Mouse (Mus musculus) forebrain, postnatal 0 days (tissue): ENCODE results near the gene Ifrd1. TPM values are rescaled to one million over a fixed set of nuclear protein-coding genes. Genes with fewer than 3 reads are reported as not detected.

Experiments
- ATAC-seq: fragments of 200-750 bp; cut with Nextera tagmentation; 2 replicates; pipeline ENCODE4 v1.8.0; 2017; ENCODE audit warnings: mild to moderate bottlenecking, moderate library complexity
- DNase-seq: peaks from one replicate; pipeline ENCODE4 v3.0.0-alpha.2; 2015
- H3K27ac ChIP-seq: fragments of 300-500 bp; sonication (generic); 2 replicates; pipeline ENCODE4 v1.5.1; 2014; ENCODE audit warnings: low read depth, mild to moderate bottlenecking, antibody characterized with exemption, low read length, moderate library complexity, mixed read lengths
- H3K27me3 ChIP-seq: fragments of 300-500 bp; sonication (generic); 2 replicates; pipeline ENCODE4 v1.6.1; 2014; ENCODE audit warnings: mild to moderate bottlenecking, low read length, mixed read lengths; ENCODE audit not compliant: insufficient read depth
- H3K36me3 ChIP-seq: fragments of 300-500 bp; sonication (generic); 2 replicates; pipeline ENCODE4 v1.6.1; 2014; ENCODE audit warnings: mild to moderate bottlenecking, moderate library complexity; ENCODE audit not compliant: insufficient read depth
- H3K4me1 ChIP-seq: fragments of 300-500 bp; sonication (generic); 2 replicates; pipeline ENCODE4 v1.6.1; 2014; ENCODE audit warnings: antibody characterized with exemption; ENCODE audit not compliant: insufficient read depth
- H3K4me2 ChIP-seq: fragments of 300-500 bp; sonication (generic); 2 replicates; pipeline ENCODE4 v1.6.1; 2014; ENCODE audit warnings: low read depth, mild to moderate bottlenecking, moderate library complexity
- H3K4me3 ChIP-seq: fragments of 300-500 bp; sonication (generic); 2 replicates; pipeline ENCODE4 v1.5.1; 2014; ENCODE audit warnings: low read depth, low read length, mixed read lengths
- H3K9ac ChIP-seq: fragments of 300-500 bp; sonication (generic); 2 replicates; pipeline ENCODE4 v1.6.1; 2014; ENCODE audit warnings: mild to moderate bottlenecking
- H3K9me3 ChIP-seq: fragments of 300-500 bp; sonication (generic); 2 replicates; pipeline ENCODE4 v1.6.1; 2016; ENCODE audit warnings: low read length
- CTCF ChIP-seq: sonication (generic); IDR thresholded peaks from 2 replicates; pipeline ENCODE4 v1.5.1; 2016; ENCODE audit warnings: antibody characterized with exemption, control low read depth, low read depth
- WGBS: fragments of 180-500 bp; shearing (Covaris S2); extraction: QIAGEN DNeasy Blood & Tissue Kit; methylation state at CpG from one replicate; pipeline ENCODE4 v1.1.7; 2014; 5-methylcytosine and 5-hydroxymethylcytosine counted together
- polyA plus RNA-seq: library from polyadenylated mRNA; unstranded; fragments of >200 nt; fragmentation: Nextera tagmentation; extraction: Ambion mirVana; gene quantifications from 2 replicates; pipeline ENCODE4 v1.2.1, GENCODE M21; 2015
- total RNA-seq: library from RNA; depleted of rRNA; stranded (reverse); fragments of >200 nt; gene quantifications from 2 replicates; pipeline ENCODE4 v1.2.3, GENCODE M21; 2014

The Ifrd1 gene
- total and polyA plus RNA-seq, 2 experiments from 2014 or later = 71.3 to 156 TPM

- 45% methylated on average over 7 of the region's 7 CpGs for WGBS
- Histone ChIP-seq H3K4me2 (no peak overlapping the region), H3K9me3 (no peaks in the 10 kb centered on the region), H3K9ac (no peak overlapping the region), H3K27ac (no peak overlapping the region), H3K36me3 (peaks cover 29% of the 10 kb centered on the region), H3K27me3 (no peaks in the 10 kb centered on the region), H3K4me1 (no peaks in the 10 kb centered on the region), H3K4me3 (no peak overlapping the region)
- peak; percentile 87 for TF ChIP-seq CTCF
- ATAC-seq (peak; percentile 64; the same call in 1 of the 2 replicates), DNase-seq (peak; percentile 76)
Measured at GRCm38 (mm10) chr12:40199795-40200402, 48.4 kb downstream of the Ifrd1 start.

DNA sequence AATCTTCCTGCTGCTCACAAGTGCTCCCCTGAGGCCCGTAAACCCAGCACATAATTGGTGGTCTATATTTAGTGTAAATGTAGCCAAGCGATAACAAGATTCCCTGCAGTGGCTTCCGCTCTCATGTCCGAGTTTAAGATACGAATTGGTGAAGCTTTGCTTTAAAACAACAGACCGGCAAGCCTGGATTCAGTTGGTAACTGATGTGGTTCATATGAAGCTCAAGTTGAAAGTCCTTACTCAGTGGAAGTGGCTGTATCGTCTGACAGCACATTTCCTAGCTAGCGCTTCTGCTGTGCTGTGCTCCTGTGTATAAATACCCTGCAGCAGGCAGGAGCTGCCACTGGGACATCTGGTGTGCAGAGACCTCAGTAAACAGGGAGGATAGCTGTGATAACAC, 49.0 kb downstream of the Ifrd1 start, which contains the start of gene Lsmem1:
Gene Lsmem1, minus strand, starts transcription at position 189 of the 400 bp plus-strand sequence.
- H3K9me3 ChIP-seq = no peaks in the 10 kb centered on the region
- H3K27ac ChIP-seq = no peak within 1 kb of the TSS
- WGBS = 82% methylated on average over 8 of the region's 8 CpGs
- no peak for TF ChIP-seq CTCF
- no peaks in the 10 kb centered on the region for H3K27me3 ChIP-seq
- DNase-seq (no peak), ATAC-seq (peak; percentile 71)
- no peak within 1 kb of the TSS for H3K4me3 ChIP-seq
- peaks cover 23% of the 10 kb centered on the region for H3K36me3 ChIP-seq
- no peaks in the 10 kb centered on the region for H3K4me1 ChIP-seq
- H3K4me2 ChIP-seq = no peak within 1 kb of the TSS
- no peak within 1 kb of the TSS for H3K9ac ChIP-seq

DNA sequence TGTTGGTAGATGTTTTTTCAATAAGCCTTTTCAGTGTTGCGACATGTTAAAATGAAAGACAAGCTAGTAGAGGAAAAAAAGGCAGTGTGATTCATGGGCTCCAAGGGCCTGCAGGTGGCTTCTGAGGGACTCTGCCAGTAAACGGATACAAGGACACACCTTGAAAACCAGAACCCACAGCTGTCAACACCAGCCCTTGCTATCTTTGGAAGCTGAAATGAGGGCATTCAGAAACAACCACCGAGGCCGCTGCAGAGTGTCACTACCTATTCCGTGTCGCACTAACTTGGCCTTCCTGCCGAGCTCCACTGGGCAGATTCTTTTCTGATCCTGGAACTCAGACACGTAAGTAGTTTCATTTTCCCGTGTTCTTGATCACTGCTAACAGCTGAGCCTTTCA, 49.9 kb downstream of the Ifrd1 start:
- WGBS = 87% methylated on average over 9 of the region's 9 CpGs
- H3K4me2 ChIP-seq = no peak overlapping the region
- H3K27ac ChIP-seq = no peak overlapping the region
- no peak for ATAC-seq
- no peaks in the 10 kb centered on the region for H3K9me3 ChIP-seq
- TF ChIP-seq CTCF = no peak
- no peak overlapping the region for H3K4me3 ChIP-seq
- no peaks in the 10 kb centered on the region for H3K4me1 ChIP-seq
- H3K36me3 ChIP-seq = peaks cover 15% of the 10 kb centered on the region
- no peak overlapping the region for H3K9ac ChIP-seq
- DNase-seq = no peak
- H3K27me3 ChIP-seq = no peaks in the 10 kb centered on the region

DNA sequence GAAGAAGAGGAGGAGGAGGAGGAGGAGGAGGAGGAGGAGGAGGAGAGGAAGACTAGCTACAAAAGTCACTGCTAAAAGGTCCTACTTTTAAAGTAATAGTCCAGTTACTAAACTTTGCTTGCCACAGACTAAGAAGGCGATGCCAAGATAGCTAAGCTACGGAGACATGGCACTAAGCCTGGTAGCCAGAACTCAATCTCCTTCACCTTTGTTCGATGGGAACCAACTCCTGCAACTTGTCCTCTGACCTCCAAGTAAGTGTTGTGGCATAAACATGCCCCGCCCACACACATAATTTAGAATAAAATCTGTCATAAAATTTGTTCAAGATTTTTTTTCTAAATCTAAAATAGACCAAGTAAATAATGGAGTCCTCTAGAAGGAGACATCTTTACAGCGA, 50.3 kb downstream of the Ifrd1 start:
- 91% methylated on average over 5 of the region's 5 CpGs for WGBS
- DNase-seq = no peak
- no peak for TF ChIP-seq CTCF
- ATAC-seq = no peak
- Histone ChIP-seq H3K9ac (no peak overlapping the region), H3K4me2 (no peak overlapping the region), H3K4me3 (no peak overlapping the region), H3K36me3 (peaks cover 15% of the 10 kb centered on the region), H3K27me3 (no peaks in the 10 kb centered on the region), H3K9me3 (no peaks in the 10 kb centered on the region), H3K4me1 (no peaks in the 10 kb centered on the region), H3K27ac (no peak overlapping the region)

GRCm38 (mm10) chr12:40197511-40197910, 50.8 kb downstream of the Ifrd1 start:
- Histone ChIP-seq H3K36me3 (peaks cover 11% of the 10 kb centered on the region), H3K4me1 (no peaks in the 10 kb centered on the region), H3K9me3 (no peaks in the 10 kb centered on the region), H3K9ac (no peak overlapping the region), H3K4me3 (no peak overlapping the region), H3K4me2 (no peak overlapping the region), H3K27me3 (no peaks in the 10 kb centered on the region), H3K27ac (no peak overlapping the region)
- no peak for TF ChIP-seq CTCF
- ATAC-seq = no peak
- no peak for DNase-seq

DNA sequence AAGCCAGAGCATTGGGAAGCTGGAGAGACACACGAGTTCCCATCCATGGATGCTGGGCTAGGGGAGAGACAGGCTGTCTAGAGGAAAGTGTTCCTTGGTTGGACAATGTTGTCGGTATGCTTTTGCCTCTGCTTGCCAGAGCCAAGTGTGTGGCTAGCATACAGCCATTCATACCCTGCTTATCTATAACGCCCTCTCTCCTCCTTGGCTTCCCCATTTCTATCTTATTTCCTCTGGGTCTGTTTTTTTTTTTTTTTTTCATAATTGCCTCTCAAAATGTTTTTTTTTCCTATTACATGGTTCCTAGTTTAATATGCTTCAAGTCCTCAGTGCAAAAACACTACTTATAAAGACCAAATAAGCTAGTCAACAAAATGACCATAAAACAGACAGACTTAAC, 62.8 kb downstream of the Ifrd1 start:
- Histone ChIP-seq H3K36me3 (no peaks in the 10 kb centered on the region), H3K9ac (no peak overlapping the region), H3K4me3 (no peak overlapping the region), H3K4me1 (no peaks in the 10 kb centered on the region), H3K4me2 (no peak overlapping the region), H3K9me3 (no peaks in the 10 kb centered on the region), H3K27ac (no peak overlapping the region), H3K27me3 (no peaks in the 10 kb centered on the region)
- TF ChIP-seq CTCF = no peak
- DNase-seq = no peak
- 89% methylated on average over 3 of the region's 3 CpGs for WGBS
- ATAC-seq = no peak

DNA sequence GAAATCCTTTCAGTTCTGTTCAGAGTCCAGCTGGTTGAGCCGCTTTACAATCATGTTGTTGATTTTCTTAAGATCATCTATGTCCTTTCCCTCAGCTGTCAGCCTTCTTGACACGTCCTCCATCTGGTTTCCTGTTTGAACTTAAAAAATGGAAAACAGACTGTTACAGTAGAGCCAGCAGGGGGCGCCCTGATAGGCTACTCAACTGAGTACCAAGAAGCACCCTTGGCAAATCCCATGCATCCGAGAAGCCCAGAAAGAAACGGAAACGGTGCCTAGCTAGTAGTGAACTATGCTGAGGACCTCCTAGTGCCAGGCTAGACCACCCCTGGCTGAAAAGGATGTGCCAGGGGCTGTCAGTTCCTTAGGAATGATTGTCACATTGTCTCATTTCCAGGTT, 71.2 kb downstream of the Ifrd1 start:
- Histone ChIP-seq H3K9me3 (no peaks in the 10 kb centered on the region), H3K9ac (no peak overlapping the region), H3K27ac (no peak overlapping the region), H3K4me2 (no peak overlapping the region), H3K4me1 (no peaks in the 10 kb centered on the region), H3K27me3 (no peaks in the 10 kb centered on the region), H3K36me3 (no peaks in the 10 kb centered on the region), H3K4me3 (no peak overlapping the region)
- ATAC-seq (no peak), DNase-seq (no peak)
- WGBS = 64% methylated on average over 6 of the region's 6 CpGs
- TF ChIP-seq CTCF = no peak
